Mouse (Mus musculus): Measurements from ENCODE around the gene Trim16. TPM values are rescaled to one million over a fixed set of nuclear protein-coding genes. Genes with fewer than 3 reads are reported as not detected.

The Trim16 gene
- polyA plus RNA-seq, 1 experiment: not detected

GRCm38 (mm10) chr11:62825222-62826105, 5.4 kb downstream of the Trim16 start:
- TF ChIP-seq POLR2A (IDR thresholded peaks at IDR 0.05; ENCODE audit: insufficient read depth, low read depth, low read length): no peak
- no peak for TF ChIP-seq CTCF (IDR thresholded peaks at IDR 0.05; ENCODE audit: insufficient read depth, low read depth, low read length)
- WGBS: 82% methylated on average over 9 of the region's 9 CpGs
- peaks cover 5% of the 10 kb centered on the region for H3K4me1 ChIP-seq (ENCODE audit: control insufficient read depth, insufficient read depth, low read length)
- no peak overlapping the region for H3K4me3 ChIP-seq (ENCODE audit: insufficient read depth, low read depth, low read length)
- no peak overlapping the region for H3K27ac ChIP-seq (ENCODE audit: insufficient read depth, low read depth, low read length)

DNA sequence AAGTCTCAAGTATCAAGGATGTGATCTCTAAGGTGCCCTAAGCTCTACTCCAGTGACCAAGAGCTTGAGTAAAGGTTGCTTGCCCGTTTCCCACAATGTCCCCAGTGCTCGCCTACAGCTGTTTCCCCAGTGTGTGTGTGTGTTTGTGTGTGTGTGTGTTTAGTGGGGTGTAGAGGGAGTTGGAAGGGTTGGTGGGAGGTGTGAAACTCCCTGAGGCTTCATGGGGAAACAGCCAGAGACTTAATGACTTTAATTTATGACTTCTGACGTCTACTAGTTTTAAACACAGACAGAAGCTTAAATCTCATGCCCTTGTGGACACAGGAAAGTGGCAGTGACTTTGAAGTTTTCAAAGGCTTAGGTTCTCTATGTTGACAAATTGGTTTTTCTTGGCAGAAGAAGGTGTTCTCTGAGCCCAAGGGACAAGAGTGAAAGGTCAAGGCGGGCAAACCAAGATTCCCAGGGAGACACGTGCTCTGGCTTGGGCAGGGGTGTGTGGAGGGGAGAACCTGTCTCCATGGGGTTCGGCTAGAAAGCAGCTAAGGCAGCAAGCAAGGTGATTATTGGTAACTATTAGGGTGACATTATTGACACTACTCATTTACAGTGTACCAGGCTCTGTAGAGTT, 6.2 kb downstream of the Trim16 start:
- TF ChIP-seq CTCF (IDR thresholded peaks at IDR 0.05; ENCODE audit: insufficient read depth, low read depth, low read length) (no peak), POLR2A (IDR thresholded peaks at IDR 0.05; ENCODE audit: insufficient read depth, low read depth, low read length) (no peak)
- WGBS: 81% methylated on average over 6 of the region's 6 CpGs

DNA sequence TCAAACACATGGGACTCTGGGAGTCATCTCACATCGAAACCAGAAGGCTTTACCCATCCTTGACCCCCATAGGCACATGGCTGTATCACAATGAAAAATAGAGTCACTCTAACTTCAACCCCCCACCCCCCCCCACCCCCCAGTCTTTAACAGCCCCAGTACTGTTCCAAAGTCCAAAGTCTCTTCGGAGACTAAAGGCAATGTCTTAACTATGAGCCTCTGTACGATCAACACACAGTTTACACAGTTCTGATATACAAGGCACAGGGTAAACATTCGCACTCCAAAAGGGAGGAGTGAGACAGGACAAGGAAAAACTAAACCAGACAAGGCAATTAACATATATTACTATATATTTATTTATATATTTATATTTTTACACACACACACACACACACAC, 7.1 kb downstream of the Trim16 start:
- Histone ChIP-seq H3K4me3 (ENCODE audit: insufficient read depth, low read depth, low read length) (no peak overlapping the region), H3K4me1 (ENCODE audit: control insufficient read depth, insufficient read depth, low read length) (no peaks in the 10 kb centered on the region), H3K27ac (ENCODE audit: insufficient read depth, low read depth, low read length) (no peak overlapping the region)
- 93% methylated on average over 4 of the region's 4 CpGs for WGBS
- TF ChIP-seq POLR2A (IDR thresholded peaks at IDR 0.05; ENCODE audit: insufficient read depth, low read depth, low read length) (no peak), CTCF (IDR thresholded peaks at IDR 0.05; ENCODE audit: insufficient read depth, low read depth, low read length) (no peak)

More for the DNA sequence above, 6.2 kb downstream of the Trim16 start:
- Histone ChIP-seq H3K4me1 (ENCODE audit: control insufficient read depth, insufficient read depth, low read length) (no peaks in the 10 kb centered on the region), H3K27ac (ENCODE audit: insufficient read depth, low read depth, low read length) (no peak overlapping the region), H3K4me3 (ENCODE audit: insufficient read depth, low read depth, low read length) (no peak overlapping the region)

DNA sequence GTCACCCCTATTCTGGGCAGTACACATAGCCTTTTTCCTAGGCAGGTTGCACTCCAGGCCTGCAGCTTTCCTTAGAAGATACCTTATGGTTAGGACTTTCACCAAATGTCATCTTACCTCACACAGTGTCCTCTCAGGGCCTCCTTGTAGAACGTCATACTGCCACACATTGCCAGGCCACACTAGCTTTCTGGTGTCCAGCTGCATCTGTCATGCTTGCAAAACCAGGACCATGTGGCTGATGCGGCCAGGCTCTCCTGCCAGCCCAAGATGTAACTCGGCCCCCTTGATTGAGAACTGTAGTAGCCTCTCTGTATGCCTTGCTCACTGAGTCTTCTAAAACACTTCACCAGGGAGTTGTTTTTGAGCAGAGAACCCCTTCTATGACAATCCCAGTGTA, 7.9 kb downstream of the Trim16 start:
- H3K4me1 ChIP-seq (ENCODE audit: control insufficient read depth, insufficient read depth, low read length): no peaks in the 10 kb centered on the region
- 88% methylated on average over 3 of the region's 3 CpGs for WGBS
- no peak overlapping the region for H3K4me3 ChIP-seq (ENCODE audit: insufficient read depth, low read depth, low read length)
- H3K27ac ChIP-seq (ENCODE audit: insufficient read depth, low read depth, low read length): no peak overlapping the region
- TF ChIP-seq POLR2A (IDR thresholded peaks at IDR 0.05; ENCODE audit: insufficient read depth, low read depth, low read length): no peak
- TF ChIP-seq CTCF (IDR thresholded peaks at IDR 0.05; ENCODE audit: insufficient read depth, low read depth, low read length): no peak

DNA sequence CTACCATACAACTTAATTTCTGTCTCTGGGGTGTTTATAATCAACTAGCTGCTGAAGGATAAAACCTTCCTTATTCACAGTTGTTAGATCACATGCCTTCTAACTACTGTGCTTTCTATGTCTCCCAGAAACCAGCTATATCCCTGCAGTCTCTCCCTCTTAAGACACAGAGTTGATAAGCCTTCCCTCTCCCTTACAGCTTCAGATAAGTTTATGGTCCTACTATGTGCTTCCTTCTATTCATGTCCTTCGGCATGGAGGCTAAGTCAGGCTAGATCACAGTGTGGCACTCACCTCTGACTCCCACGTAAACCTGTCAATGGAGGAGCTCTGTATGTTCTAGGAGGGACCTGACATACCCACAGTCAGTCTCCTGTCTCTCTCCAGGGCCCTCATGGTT, 10.4 kb downstream of the Trim16 start:
- no peak overlapping the region for H3K27ac ChIP-seq (ENCODE audit: insufficient read depth, low read depth, low read length)
- no peaks in the 10 kb centered on the region for H3K4me1 ChIP-seq (ENCODE audit: control insufficient read depth, insufficient read depth, low read length)
- no peak for TF ChIP-seq CTCF (IDR thresholded peaks at IDR 0.05; ENCODE audit: insufficient read depth, low read depth, low read length)
- TF ChIP-seq POLR2A (IDR thresholded peaks at IDR 0.05; ENCODE audit: insufficient read depth, low read depth, low read length): no peak
- no peak overlapping the region for H3K4me3 ChIP-seq (ENCODE audit: insufficient read depth, low read depth, low read length)
- 87% methylated on average over 2 of the region's 2 CpGs for WGBS

- Histone ChIP-seq H3K4me1 (ENCODE audit: control insufficient read depth, insufficient read depth, low read length) (no peaks in the 10 kb centered on the region), H3K4me3 (ENCODE audit: insufficient read depth, low read depth, low read length) (no peak overlapping the region), H3K27ac (ENCODE audit: insufficient read depth, low read depth, low read length) (no peak overlapping the region)
- TF ChIP-seq CTCF (IDR thresholded peaks at IDR 0.05; ENCODE audit: insufficient read depth, low read depth, low read length) (no peak), POLR2A (IDR thresholded peaks at IDR 0.05; ENCODE audit: insufficient read depth, low read depth, low read length) (no peak)
Measured at GRCm38 (mm10) chr11:62831906-62832305, 11.9 kb downstream of the Trim16 start.

- WGBS: 90% methylated on average over 5 of the region's 5 CpGs
- TF ChIP-seq POLR2A (IDR thresholded peaks at IDR 0.05; ENCODE audit: insufficient read depth, low read depth, low read length) (no peak), CTCF (IDR thresholded peaks at IDR 0.05; ENCODE audit: insufficient read depth, low read depth, low read length) (no peak)
- Histone ChIP-seq H3K4me1 (ENCODE audit: control insufficient read depth, insufficient read depth, low read length) (no peaks in the 10 kb centered on the region), H3K27ac (ENCODE audit: insufficient read depth, low read depth, low read length) (no peak overlapping the region), H3K4me3 (ENCODE audit: insufficient read depth, low read depth, low read length) (no peak overlapping the region)
Measured at GRCm38 (mm10) chr11:62844562-62844961, 24.5 kb downstream of the Trim16 start.

GRCm38 (mm10) chr11:62845730-62846129, 25.7 kb downstream of the Trim16 start:
- TF ChIP-seq CTCF (IDR thresholded peaks at IDR 0.05; ENCODE audit: insufficient read depth, low read depth, low read length) (no peak), POLR2A (IDR thresholded peaks at IDR 0.05; ENCODE audit: insufficient read depth, low read depth, low read length) (no peak)
- Histone ChIP-seq H3K4me1 (ENCODE audit: control insufficient read depth, insufficient read depth, low read length) (no peaks in the 10 kb centered on the region), H3K27ac (ENCODE audit: insufficient read depth, low read depth, low read length) (no peak overlapping the region), H3K4me3 (ENCODE audit: insufficient read depth, low read depth, low read length) (no peak overlapping the region)
- WGBS: 68% methylated on average over 3 of the region's 3 CpGs

- WGBS: 26% methylated on average over 12 of the region's 12 CpGs
- TF ChIP-seq POLR2A (IDR thresholded peaks at IDR 0.05; ENCODE audit: insufficient read depth, low read depth, low read length): no peak
- TF ChIP-seq CTCF (IDR thresholded peaks at IDR 0.05; ENCODE audit: insufficient read depth, low read depth, low read length): no peak
- Histone ChIP-seq H3K27ac (ENCODE audit: insufficient read depth, low read depth, low read length) (no peak within 1 kb of the TSS), H3K4me1 (ENCODE audit: control insufficient read depth, insufficient read depth, low read length) (no peaks in the 10 kb centered on the region), H3K4me3 (ENCODE audit: insufficient read depth, low read depth, low read length) (no peak within 1 kb of the TSS; the same call in 1 of the 2 replicates)
Measured at GRCm38 (mm10) chr11:62846961-62847654, 27.1 kb downstream of the Trim16 start, which contains the start of gene Fbxw10. Fbxw10 (plus strand) TSS chr11:62847069.

Measured in olfactory bulb, adult 2 months (tissue).